16 mouse cellular contexts compared by ENCODE assay signal in the genomic region with DNA sequence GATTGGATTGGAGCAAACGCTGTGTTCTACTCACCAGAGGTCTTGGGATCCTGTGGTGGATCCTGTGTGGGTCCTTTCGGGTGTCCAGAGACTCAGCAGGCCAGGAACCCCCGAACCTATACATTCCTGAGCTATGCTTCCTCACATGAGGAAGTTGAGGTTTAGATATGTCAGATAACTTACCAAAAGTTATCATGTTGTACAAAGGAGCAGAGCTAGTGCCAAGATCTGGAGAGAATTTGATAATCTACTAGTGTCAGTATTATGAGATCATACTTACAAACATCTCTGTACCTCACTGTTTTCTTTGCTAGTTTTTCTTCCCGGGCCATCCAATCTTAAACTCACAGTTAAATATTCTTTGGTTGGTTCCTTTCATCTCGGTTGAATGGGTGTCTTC.
"Had no signal": no experiment of that assay in that cellular context is flagged by ENCODE, and none has a peak within 500 bp of the region (broad histone marks: within the 10 kb centered on the region; RNA-seq: fewer than 3 reads in every experiment).

No protein-coding gene starts in this region.

- H3K9ac ChIP-seq: neural tube, embryonic 13.5 days; neural tube, embryonic 15.5 days; stomach, embryonic 15.5 days had no signal

- H3K27me3 ChIP-seq: neural tube, embryonic 15.5 days; stomach, embryonic 15.5 days had no signal

- H3K27ac ChIP-seq: neural tube, embryonic 13.5 days; neural tube, embryonic 15.5 days; stomach, embryonic 15.5 days; stomach, postnatal 0 days had no signal

- H3K36me3 ChIP-seq: neural tube, embryonic 13.5 days; neural tube, embryonic 15.5 days; stomach, embryonic 15.5 days had no signal

- DNase-seq: retina, postnatal 1 day; right cerebral cortex, adult 18-20 months; right cerebral cortex, postnatal 14 days; right cerebral cortex, postnatal 25 days; right cerebral cortex, postnatal 4 days; spleen, adult 18-20 months; thymus, adult 18-20 months; thymus, adult 2 months; thymus, postnatal 14 days; thymus, postnatal 25 days; thymus, postnatal 36 days; thymus, postnatal 4 days had no signal

- H3K9me3 ChIP-seq: neural tube, embryonic 13.5 days; neural tube, embryonic 15.5 days; stomach, embryonic 15.5 days had no signal

- H3K4me3 ChIP-seq: neural tube, embryonic 13.5 days; neural tube, embryonic 15.5 days; stomach, embryonic 15.5 days had no signal

- H3K4me1 ChIP-seq: neural tube, embryonic 13.5 days; neural tube, embryonic 15.5 days; stomach, embryonic 15.5 days had no signal
